Mouse (Mus musculus): ENCODE results near the gene Angptl6.
"Not testable (repeated sequence)": the region's sequence is repeated elsewhere in the genome, so short reads cannot be mapped to it uniquely, and the experiment has no call there.

Angptl6 gene

GRCm38 (mm10) chr9:20835431-20835954 lies 44.0 kb downstream of the Angptl6 start:
- DNase-seq, result not testable (repeated sequence)

GRCm38 (mm10) chr9:20834881-20835280 lies 44.6 kb downstream of the Angptl6 start:
- DNase-seq, result no peak

GRCm38 (mm10) chr9:20830901-20831643 lies 48.5 kb downstream of the Angptl6 start:
- peak; percentile 90 to 96 for DNase-seq

GRCm38 (mm10) chr9:20828127-20828526 lies 51.4 kb downstream of the Angptl6 start:
- no peak for DNase-seq

- no peak for DNase-seq
Observed at GRCm38 (mm10) chr9:20825781-20826180, 53.7 kb downstream of the Angptl6 start.

Data from kidney, adult 8-10 months (tissue).